ENCODE assay signal across 11 mouse cellular contexts in the genomic region with DNA sequence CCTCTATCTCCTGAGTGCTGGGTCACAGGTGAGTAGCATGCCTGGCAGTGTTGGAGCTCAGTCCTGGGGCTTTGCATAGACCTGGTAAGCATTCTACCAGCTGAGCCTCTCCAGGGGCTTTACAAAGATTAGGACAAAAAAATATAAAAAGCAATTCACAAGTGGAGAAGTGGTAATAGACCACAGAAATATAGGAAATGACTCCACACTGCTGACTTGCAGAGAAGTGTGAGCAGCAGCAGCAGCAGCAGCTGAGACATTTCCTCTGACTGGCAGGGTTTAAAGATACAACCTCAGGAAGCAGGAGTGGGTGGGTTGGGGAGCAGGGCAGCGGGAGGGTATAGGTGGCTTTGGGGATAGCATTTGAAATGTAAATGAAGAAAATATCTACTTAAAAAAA.
DNase-seq lines count a peak whose midpoint lies in the region; ATAC-seq and TF ChIP-seq lines count a peak whose summit lies in the region.
"Had no signal": no experiment of that assay in that cellular context is flagged by ENCODE, and none has a peak within 500 bp of the region (broad histone marks: within the 10 kb centered on the region; RNA-seq: fewer than 3 reads in every experiment).

No protein-coding gene starts in this region.

- H3K36me3 ChIP-seq in kidney, postnatal 0 days (ENCODE audit: insufficient read depth, low read length), result no peaks in the 10 kb centered on the region
- no peaks in the 10 kb centered on the region for H3K36me3 ChIP-seq in hindbrain, embryonic 12.5 days
- H3K36me3 ChIP-seq: embryonic facial prominence, embryonic 13.5 days had no signal

- H3K4me3 ChIP-seq in kidney, postnatal 0 days (replicated peaks; ENCODE audit: low read depth, low read length), result no peak overlapping the region
- H3K4me3 ChIP-seq in hindbrain, embryonic 12.5 days, result no peak overlapping the region
- H3K4me3 ChIP-seq: embryonic facial prominence, embryonic 13.5 days; heart, embryonic 12.5 days had no signal

- ATAC-seq in kidney, postnatal 0 days (replicated peaks; ENCODE audit: low FRiP score, low read depth), result no peak
- no peak for ATAC-seq in hindbrain, embryonic 12.5 days (ENCODE audit: low FRiP score)

- H3K27me3 ChIP-seq in kidney, postnatal 0 days (ENCODE audit: insufficient read depth, low read length), result no peaks in the 10 kb centered on the region
- H3K27me3 ChIP-seq in hindbrain, embryonic 12.5 days, result no peaks in the 10 kb centered on the region
- H3K27me3 ChIP-seq: embryonic facial prominence, embryonic 13.5 days; heart, embryonic 12.5 days had no signal

- H3K4me2 ChIP-seq in kidney, postnatal 0 days (ENCODE audit: low read length), result no peak overlapping the region
- no peak overlapping the region for H3K4me2 ChIP-seq in hindbrain, embryonic 12.5 days (replicated peaks)
- H3K4me2 ChIP-seq: embryonic facial prominence, embryonic 13.5 days; heart, embryonic 12.5 days had no signal

- 24% methylated on average over 1 of the region's 1 CpGs for WGBS in kidney, postnatal 0 days
- WGBS in hindbrain, embryonic 12.5 days, result 41% methylated on average over 1 of the region's 1 CpGs

- H3K27ac ChIP-seq in kidney, postnatal 0 days, result peak overlapping the region; percentile 61; the same call in 1 of the 2 replicates
- no peak overlapping the region for H3K27ac ChIP-seq in hindbrain, embryonic 12.5 days
- H3K27ac ChIP-seq: embryonic facial prominence, embryonic 13.5 days had no signal

- H3K9me3 ChIP-seq in kidney, postnatal 0 days (replicated peaks; ENCODE audit: low read length), result no peaks in the 10 kb centered on the region
- no peaks in the 10 kb centered on the region for H3K9me3 ChIP-seq in hindbrain, embryonic 12.5 days (replicated peaks)
- H3K9me3 ChIP-seq: embryonic facial prominence, embryonic 13.5 days; heart, embryonic 12.5 days had no signal

- peaks cover 54% of the 10 kb centered on the region for H3K4me1 ChIP-seq in kidney, postnatal 0 days (replicated peaks; ENCODE audit: insufficient read depth, low read length)
- peaks cover 31% of the 10 kb centered on the region for H3K4me1 ChIP-seq in hindbrain, embryonic 12.5 days

- no peak for TF ChIP-seq CTCF in kidney, postnatal 0 days (IDR thresholded peaks at IDR 0.05; ENCODE audit: low read depth)

- H3K9ac ChIP-seq in kidney, postnatal 0 days (ENCODE audit: low read depth, low read length), result no peak overlapping the region
- no peak overlapping the region for H3K9ac ChIP-seq in hindbrain, embryonic 12.5 days
- H3K9ac ChIP-seq: embryonic facial prominence, embryonic 13.5 days; heart, embryonic 12.5 days had no signal

- no peak for DNase-seq in kidney, postnatal 0 days (ENCODE audit: low spot score)
- no peak for DNase-seq in kidney, postnatal 4 days
- DNase-seq in 416B (ENCODE audit: low read depth), result peak; percentile 86
- DNase-seq in CD4-positive, CD25-positive, alpha-beta regulatory T cell, adult 2 months (ENCODE audit: low read depth, low spot score), result peak; percentile 38
- peak; percentile 45 for DNase-seq in induced T-regulatory cell, adult 2 months (ENCODE audit: low read depth)
- no peak for DNase-seq in adrenal gland, postnatal 25 days
- DNase-seq: cerebellum, postnatal 10 days; right cerebral cortex, postnatal 14 days had no signal

Comparison
In these comparisons a context has a peak if more than half of its experiments do, and no peak if none do; other contexts are left out.
1. DNase-seq: peak in 416B (single experiment), CD4-positive, CD25-positive, alpha-beta regulatory T cell, adult 2 months (single experiment) and induced T-regulatory cell, adult 2 months (single experiment); none in kidney, postnatal 0 days (single experiment), kidney, postnatal 4 days (0 of 2) and adrenal gland, postnatal 25 days (single experiment).